Mouse (Mus musculus): ENCODE results near the gene Serp1.
A peak's percentile ranks its signal among the peaks of the same experiment; 100 is the strongest.

Serp1 gene

GRCm38 (mm10) chr3:58525652-58526407 lies at the start of gene Serp1, which contains the start of gene Eif2a:
TSS of gene Serp1 (minus strand) at chr3:58525892.
TSS of gene Eif2a (plus strand) at chr3:58525821.
- DNase-seq, result peak; percentile 97 to 99

- DNase-seq, result no peak
Measured at GRCm38 (mm10) chr3:58570821-58571220, 45.1 kb upstream of the Serp1 start.

GRCm38 (mm10) chr3:58561437-58561836 lies 35.7 kb upstream of the Serp1 start:
- no peak for DNase-seq

GRCm38 (mm10) chr3:58559887-58560286 lies 34.2 kb upstream of the Serp1 start:
- DNase-seq, result no peak

GRCm38 (mm10) chr3:58556649-58557048 lies 31.0 kb upstream of the Serp1 start:
- DNase-seq, result no peak

GRCm38 (mm10) chr3:58552001-58552811 lies 26.5 kb upstream of the Serp1 start:
- DNase-seq, result no peak

GRCm38 (mm10) chr3:58536573-58536972 lies 10.9 kb upstream of the Serp1 start:
- no peak for DNase-seq

GRCm38 (mm10) chr3:58526408-58526737 lies 681 bp upstream of the Serp1 start:
- no peak for DNase-seq

GRCm38 (mm10) chr3:58525166-58525565 lies 526 bp downstream of the Serp1 start:
- no peak for DNase-seq

GRCm38 (mm10) chr3:58524246-58524645 lies 1.4 kb downstream of the Serp1 start:
- no peak for DNase-seq

GRCm38 (mm10) chr3:58523386-58523785 lies 2.3 kb downstream of the Serp1 start:
- DNase-seq, result no peak

- no peak for DNase-seq
Measured at GRCm38 (mm10) chr3:58521361-58521760, 4.3 kb downstream of the Serp1 start.

GRCm38 (mm10) chr3:58520286-58520685 lies 5.4 kb downstream of the Serp1 start:
- no peak for DNase-seq

GRCm38 (mm10) chr3:58519536-58519935 lies 6.2 kb downstream of the Serp1 start:
- no peak for DNase-seq

GRCm38 (mm10) chr3:58518962-58519361 lies 6.7 kb downstream of the Serp1 start:
- no peak for DNase-seq

- no peak for DNase-seq
Measured at GRCm38 (mm10) chr3:58517800-58518199, 7.9 kb downstream of the Serp1 start.

- DNase-seq, result peak in 1 of 2 experiments; percentile 4
Measured at GRCm38 (mm10) chr3:58517258-58517657, 8.4 kb downstream of the Serp1 start.

- DNase-seq, result no peak
Measured at GRCm38 (mm10) chr3:58516602-58516976, 9.1 kb downstream of the Serp1 start.

- no peak for DNase-seq
Measured at GRCm38 (mm10) chr3:58515947-58516601, 9.6 kb downstream of the Serp1 start.

- no peak for DNase-seq
Measured at GRCm38 (mm10) chr3:58513483-58513882, 12.2 kb downstream of the Serp1 start.

GRCm38 (mm10) chr3:58512740-58513139 lies 13.0 kb downstream of the Serp1 start:
- no peak for DNase-seq

- no peak for DNase-seq
Measured at GRCm38 (mm10) chr3:58511581-58511980, 14.1 kb downstream of the Serp1 start.

- DNase-seq, result no peak
Measured at GRCm38 (mm10) chr3:58508020-58508750, 17.5 kb downstream of the Serp1 start.
